Mouse (Mus musculus) heart, postnatal 25 days (tissue): ENCODE data around the gene Ccr1. TPM values are rescaled to one million over a fixed set of nuclear protein-coding genes. Genes with fewer than 3 reads are reported as not detected.
"Not testable (repeated sequence)": the region's sequence is repeated elsewhere in the genome, so short reads cannot be mapped to it uniquely, and the experiment has no call there.

ENCODE experiments used
- DNase-seq: peaks from one replicate; pipeline ENCODE4 v3.0.0; 2022; ENCODE audit warnings: low spot score
- intact Hi-C: fragments of 180-260 bp; cut with DNase I; formaldehyde crosslinking; loops from one replicate; pipeline ENCODE4 v1.15.1; 2025
- total RNA-seq, 2 experiments: library from RNA; stranded (reverse); gene quantifications; 2 replicates each; pipeline ENCODE4 v1.2.3; 2021

Ccr1 gene
- total RNA-seq, 2 experiments from 2014 or later, result 1.1 to 1.3 TPM

DNA sequence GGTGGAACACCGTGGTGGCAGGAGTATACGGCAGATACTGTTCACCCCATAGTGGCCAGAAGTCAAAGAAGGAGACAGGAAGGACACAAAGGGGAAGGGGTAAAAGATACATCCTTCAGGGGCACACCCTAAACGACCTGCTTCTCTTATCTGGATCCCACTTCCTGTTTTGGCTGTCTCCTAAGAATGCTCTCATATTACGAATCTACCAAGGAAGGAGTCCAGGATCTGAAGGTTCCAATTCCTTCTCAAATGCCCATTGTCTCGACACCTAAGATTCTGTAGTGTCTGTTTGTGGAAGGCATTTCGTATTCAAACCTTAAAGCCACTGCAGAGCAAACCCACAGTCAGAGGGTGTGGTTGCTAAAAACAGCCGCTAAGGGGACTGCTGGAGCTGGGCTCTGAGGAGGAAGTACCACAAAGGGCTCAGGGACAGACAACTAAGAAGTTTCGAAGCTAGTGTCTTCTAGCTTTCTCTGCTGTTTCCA lies 39.7 kb downstream of the Ccr1 start:
- intact Hi-C loops, result no loop called here

DNA sequence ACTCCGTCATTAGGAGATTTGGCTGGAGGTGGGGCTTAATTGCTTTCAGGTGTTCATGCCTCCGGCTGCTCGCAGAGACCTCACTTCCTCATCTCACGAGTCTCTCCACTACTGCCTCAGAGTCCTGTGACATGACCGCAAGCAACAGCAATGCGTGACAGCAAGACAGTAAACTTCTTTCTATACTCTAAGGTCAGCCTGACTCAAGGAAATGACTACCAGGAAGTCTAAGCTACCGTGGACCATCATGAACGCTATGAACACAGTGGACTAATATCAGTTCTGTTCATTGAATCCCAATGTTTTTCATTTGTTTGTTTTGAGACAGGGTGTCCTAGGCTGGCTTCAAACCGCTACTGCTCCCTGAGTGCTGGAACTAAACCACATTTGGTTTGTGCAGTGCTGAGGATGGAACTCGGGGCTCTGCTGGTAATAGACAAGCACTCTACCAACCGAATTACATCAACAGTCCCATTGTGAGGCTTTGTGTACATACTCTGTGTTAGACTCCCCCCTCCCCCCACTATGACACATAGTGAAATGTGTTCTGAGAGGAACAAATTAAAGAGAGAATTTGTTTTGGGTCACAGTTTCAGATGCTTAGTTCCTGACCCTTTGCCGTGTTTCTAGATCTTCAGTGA lies 40.3 kb downstream of the Ccr1 start:
- intact Hi-C loops, result no loop called here
- DNase-seq, result no peak

More for the DNA sequence above, 39.7 kb downstream of the Ccr1 start:
- DNase-seq, result no peak

DNA sequence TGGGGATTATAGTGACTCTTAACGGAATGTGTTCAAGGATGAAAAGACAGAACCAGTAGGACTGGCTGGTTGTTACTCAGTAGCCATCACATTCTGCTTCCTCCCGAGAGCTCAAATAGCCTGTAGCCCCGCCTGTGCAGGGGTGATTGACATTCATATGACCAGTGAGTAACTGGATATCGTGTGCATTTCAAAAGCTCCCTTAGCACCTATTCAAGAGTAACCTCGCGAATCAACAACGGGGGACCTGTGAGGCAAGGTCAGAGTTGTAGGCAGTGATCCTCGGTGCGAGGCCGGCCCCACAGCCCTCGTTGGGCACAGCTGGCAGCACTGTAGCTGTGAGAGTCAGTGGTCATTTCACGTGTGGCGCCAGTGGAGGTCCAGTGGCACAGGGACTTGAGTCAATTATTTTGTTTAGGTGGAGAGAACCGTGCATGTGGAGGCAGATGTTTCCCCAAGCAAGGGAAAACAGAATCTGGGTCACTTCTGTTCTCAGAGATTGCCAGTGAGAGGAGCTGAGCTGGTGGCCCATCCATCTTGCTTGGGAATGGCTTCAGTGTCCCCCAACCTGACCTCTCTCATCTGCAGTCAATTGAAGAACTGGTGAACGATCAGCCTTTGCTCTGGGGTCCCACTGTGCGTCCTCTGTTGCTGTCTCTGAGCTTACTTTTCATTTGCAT lies 41.1 kb downstream of the Ccr1 start:
- no peak for DNase-seq
- intact Hi-C loops, result no loop called here

DNA sequence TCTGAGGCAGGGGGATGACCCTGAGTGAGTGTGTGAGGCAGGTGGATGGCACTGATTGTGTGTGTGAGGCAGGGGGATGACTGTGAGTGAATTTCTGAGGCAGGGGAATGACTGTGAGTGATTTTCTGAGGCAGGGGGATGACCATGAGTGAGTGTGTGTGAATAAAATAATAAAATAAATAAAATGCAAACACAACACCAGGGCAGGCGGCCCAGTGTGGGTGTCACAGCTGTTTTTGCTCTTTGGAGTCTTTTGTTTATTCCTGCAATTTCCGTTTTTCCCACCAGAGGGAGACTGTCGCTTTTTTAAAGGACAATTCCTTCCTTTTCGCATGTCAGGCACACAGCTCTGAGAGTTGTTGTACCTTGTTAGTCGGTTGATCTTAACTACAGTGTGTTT lies 42.5 kb downstream of the Ccr1 start:
- DNase-seq, intact Hi-C loops: not testable (repeated sequence)

GRCm38 (mm10) chr9:123925101-123925946 lies 43.2 kb downstream of the Ccr1 start:
- peak; percentile 84 for DNase-seq
- intact Hi-C loops, result no loop called here

- peak; percentile 95 for DNase-seq
- intact Hi-C loops, result no loop called here
Measured at GRCm38 (mm10) chr9:123924589-123925066, 43.9 kb downstream of the Ccr1 start.

DNA sequence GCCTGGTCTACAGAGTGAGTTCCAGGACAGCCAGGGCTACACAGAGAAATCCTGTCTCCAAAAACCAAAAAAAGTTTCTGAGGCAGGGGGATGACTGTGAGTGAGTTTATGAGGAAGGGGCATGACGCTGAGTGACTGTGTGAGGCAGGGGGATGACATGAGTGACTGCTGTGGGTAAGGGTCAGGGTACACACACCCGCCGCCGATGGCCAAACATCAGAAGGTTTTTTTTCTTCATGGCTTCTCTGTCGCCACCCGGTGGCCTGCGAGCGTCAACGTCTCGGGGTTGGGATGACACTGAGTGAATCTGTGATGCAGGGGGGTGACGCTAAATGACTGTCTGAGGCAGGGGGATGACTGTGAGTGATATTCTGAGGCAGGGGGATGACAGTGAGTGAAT lies 44.5 kb downstream of the Ccr1 start:
- intact Hi-C loops, result not testable (repeated sequence)

DNA sequence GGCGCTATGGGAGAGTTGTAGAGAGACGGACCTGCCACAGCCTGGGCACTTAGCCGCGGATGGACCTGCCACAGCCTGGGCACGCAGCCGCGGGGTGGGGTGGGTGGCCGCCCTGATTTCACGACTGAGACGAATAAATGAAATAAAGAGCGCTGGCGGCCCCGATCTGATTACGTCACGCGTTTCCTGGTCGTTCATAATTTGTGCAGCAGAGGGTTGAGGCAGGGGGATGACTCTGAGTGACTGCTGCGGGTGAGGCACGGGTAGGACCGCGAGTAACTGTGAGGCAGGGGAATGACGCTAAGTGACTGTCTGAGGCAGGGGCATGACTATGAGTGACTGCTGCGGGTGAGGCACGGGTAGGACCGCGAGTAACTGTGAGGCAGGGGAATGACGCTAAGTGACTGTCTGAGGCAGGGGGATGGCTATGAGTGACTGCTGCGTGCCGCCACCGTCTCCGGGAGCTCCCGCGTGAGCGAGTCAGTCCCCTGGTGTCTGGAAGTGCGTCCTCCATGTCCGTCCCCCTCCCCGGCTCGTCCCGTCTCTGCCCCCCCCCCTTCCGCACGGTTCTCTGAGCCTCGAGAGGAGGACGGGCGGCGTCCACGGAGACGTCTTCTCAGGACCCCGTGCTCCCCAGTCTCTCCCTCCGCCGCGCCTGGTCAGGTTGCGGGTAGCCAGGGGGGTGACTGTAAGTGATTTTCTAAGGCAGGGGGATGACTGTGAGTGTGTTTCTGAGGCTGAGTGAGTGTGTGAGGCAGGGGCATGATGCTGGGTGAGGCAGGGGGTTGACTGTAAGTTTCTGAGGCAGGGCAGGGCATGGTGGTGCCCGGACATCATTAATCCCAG lies 45.1 kb downstream of the Ccr1 start:
- intact Hi-C loops, result no loop called here
- no peak for DNase-seq

More for the DNA sequence above, 44.5 kb downstream of the Ccr1 start:
- peak; percentile 49 for DNase-seq

Other genes with a start within 250 kb of the Ccr1 start
- gene Cxcr6, start 162.2 kb downstream of the Ccr1 start, total RNA-seq, result under 1 TPM in 1 of 2 experiments, not detected in 1; 0.21 TPM
- gene Fyco1, start 116.8 kb downstream of the Ccr1 start, total RNA-seq, result 100 to 1,000 TPM; 262 to 274 TPM
- gene Xcr1, start 106.7 kb downstream of the Ccr1 start, total RNA-seq, result not detected
- gene Ccr1l1, start 9.7 kb upstream of the Ccr1 start, total RNA-seq, result not detected
- gene Ccr3, start 53.3 kb upstream of the Ccr1 start, total RNA-seq, result not detected
- 1 to 10 TPM; 1.1 TPM for gene Ccr2, start 133.3 kb upstream of the Ccr1 start, total RNA-seq
- 1 to 10 TPM; 3.2 to 3.7 TPM for gene Ccr5, start 152.9 kb upstream of the Ccr1 start, total RNA-seq